Mouse (Mus musculus) heart, embryonic 11.5 days (tissue): ENCODE data around the gene Retreg2. TPM values are rescaled to one million over a fixed set of nuclear protein-coding genes. Genes with fewer than 3 reads are reported as not detected.

ENCODE experiments used
- ATAC-seq: fragments of 200-750 bp; cut with Nextera tagmentation; replicated peaks from 2 replicates; pipeline ENCODE4 v1.8.0; 2017; ENCODE audit warnings: moderate library complexity; ENCODE audit not compliant: insufficient number of reproducible peaks, low FRiP score, low TSS enrichment
- H3K27ac ChIP-seq: fragments of 300-500 bp; sonication (generic); 2 replicates; pipeline ENCODE4 v1.5.1; 2014; ENCODE audit warnings: mild to moderate bottlenecking, low read depth, low read length
- H3K27me3 ChIP-seq: fragments of 300-500 bp; sonication (generic); 2 replicates; pipeline ENCODE4 v1.6.1; 2014; ENCODE audit warnings: mild to moderate bottlenecking, low read length, mixed read lengths; ENCODE audit not compliant: control insufficient read depth, insufficient read depth
- H3K36me3 ChIP-seq: fragments of 300-500 bp; sonication (generic); 2 replicates; pipeline ENCODE4 v1.6.1; 2014; ENCODE audit warnings: mild to moderate bottlenecking, low read length, moderate library complexity, mixed read lengths; ENCODE audit not compliant: control insufficient read depth, insufficient read depth
- H3K4me1 ChIP-seq: fragments of 300-500 bp; sonication (generic); 2 replicates; pipeline ENCODE4 v1.6.1; 2014; ENCODE audit warnings: low read length; ENCODE audit not compliant: control insufficient read depth, insufficient read depth
- H3K4me2 ChIP-seq: fragments of 300-500 bp; sonication (generic); 2 replicates; pipeline ENCODE4 v1.6.1; 2014; ENCODE audit warnings: mild to moderate bottlenecking, moderate library complexity
- H3K4me3 ChIP-seq: fragments of 300-500 bp; sonication (generic); 2 replicates; pipeline ENCODE4 v1.5.1; 2014; ENCODE audit warnings: low read depth, low read length
- H3K9ac ChIP-seq: fragments of 300-500 bp; sonication (generic); 2 replicates; pipeline ENCODE4 v1.6.1; 2014; ENCODE audit warnings: mild to moderate bottlenecking, low read depth, low read length, moderate library complexity
- H3K9me3 ChIP-seq: fragments of 300-500 bp; sonication (generic); replicated peaks from 2 replicates; pipeline ENCODE4 v1.6.1; 2016; ENCODE audit warnings: low read length; ENCODE audit not compliant: control insufficient read depth
- WGBS: fragments of 180-500 bp; shearing (Covaris S2); extraction: QIAGEN DNeasy Blood & Tissue Kit; methylation state at CpG from one replicate; pipeline ENCODE4 v1.1.7; 2014; ENCODE audit not compliant: insufficient replicate concordance; 5-methylcytosine and 5-hydroxymethylcytosine counted together
- polyA plus RNA-seq: library from polyadenylated mRNA; unstranded; fragments of >200 nt; fragmentation: Nextera tagmentation; extraction: Ambion mirVana; gene quantifications from 2 replicates; pipeline ENCODE4 v1.2.1, GENCODE M21; 2014

The Retreg2 gene
- polyA plus RNA-seq, 1 experiment from 2014 or later, result 37.7 TPM

- ATAC-seq, result no peak
- WGBS, result 1% methylated on average over 19 of the region's 19 CpGs
These were observed 49.9 kb downstream of the Retreg2 start for GRCm38 (mm10) chr1:75192452-75192851.

More at GRCm38 (mm10) chr1:75192452-75192851, 49.9 kb downstream of the Retreg2 start:
- H3K4me2 ChIP-seq, result peak overlapping the region; percentile 69
- no peaks in the 10 kb centered on the region for H3K27me3 ChIP-seq
- H3K4me1 ChIP-seq, result peaks cover 12% of the 10 kb centered on the region
- peak overlapping the region; percentile 74 for H3K9ac ChIP-seq
- H3K36me3 ChIP-seq, result peaks cover 15% of the 10 kb centered on the region
- peak overlapping the region; percentile 69 for H3K4me3 ChIP-seq
- no peaks in the 10 kb centered on the region for H3K9me3 ChIP-seq
- peak overlapping the region; percentile 90 for H3K27ac ChIP-seq

Other genes with a start within 250 kb of the Retreg2 start
- not detected in 2 replicates for gene Cryba2, start 249.6 kb upstream of the Retreg2 start, polyA plus RNA-seq
- not detected in 2 replicates for gene Cfap65, start 207.2 kb upstream of the Retreg2 start, polyA plus RNA-seq
- gene Ihh, start 191.1 kb upstream of the Retreg2 start, polyA plus RNA-seq, result 0.16 and 0.17 TPM in 2 replicates
- 7.6 and 8.5 TPM in 2 replicates for gene Nhej1, start 17.6 kb upstream of the Retreg2 start, polyA plus RNA-seq
- 0.20 TPM in 1 of 2 replicates, not detected in the other for gene Slc23a3, start 8.9 kb upstream of the Retreg2 start, polyA plus RNA-seq
- 31.6 and 31.8 TPM in 2 replicates for gene Cnppd1, start 67 bp upstream of the Retreg2 start, polyA plus RNA-seq
- gene Zfand2b, start 25.9 kb downstream of the Retreg2 start, polyA plus RNA-seq, result 31.9 and 33.8 TPM in 2 replicates
- gene Abcb6, start 37.6 kb downstream of the Retreg2 start, polyA plus RNA-seq, result 12.0 and 14.1 TPM in 2 replicates
- 18.7 and 24.2 TPM in 2 replicates for gene Ankzf1, start 49.4 kb downstream of the Retreg2 start, polyA plus RNA-seq
- gene Atg9a, start 49.4 kb downstream of the Retreg2 start, polyA plus RNA-seq, result 22.7 and 26.8 TPM in 2 replicates
- gene Glb1l, start 68.0 kb downstream of the Retreg2 start, polyA plus RNA-seq, result 6.8 and 8.4 TPM in 2 replicates
- 81.7 and 82.8 TPM in 2 replicates for gene Stk16, start 68.1 kb downstream of the Retreg2 start, polyA plus RNA-seq
- gene Tuba4a, start 77.1 kb downstream of the Retreg2 start, polyA plus RNA-seq, result 39.2 and 39.8 TPM in 2 replicates
- gene A630095N17Rik, start 89.3 kb downstream of the Retreg2 start, polyA plus RNA-seq, result not detected in 2 replicates
- gene Dnajb2, start 93.6 kb downstream of the Retreg2 start, polyA plus RNA-seq, result 15.3 and 17.6 TPM in 2 replicates
- 0.51 and 0.74 TPM in 2 replicates for gene Ptprn, start 121.7 kb downstream of the Retreg2 start, polyA plus RNA-seq
- 0.30 TPM in 1 of 2 replicates, not detected in the other for gene Resp18, start 135.6 kb downstream of the Retreg2 start, polyA plus RNA-seq
- 119 and 121 TPM in 2 replicates for gene Dnpep, start 175.2 kb downstream of the Retreg2 start, polyA plus RNA-seq
- 428 and 477 TPM in 2 replicates for gene Des, start 217.6 kb downstream of the Retreg2 start, polyA plus RNA-seq
- gene Speg, start 232.5 kb downstream of the Retreg2 start, polyA plus RNA-seq, result 60.7 and 66.5 TPM in 2 replicates